Mouse (Mus musculus) intestine, embryonic 14.5 days (tissue): Measurements from ENCODE around the gene Zdhhc7. TPM values are rescaled to one million over a fixed set of nuclear protein-coding genes. Genes with fewer than 3 reads are reported as not detected.
A peak's percentile ranks its signal among the peaks of the same experiment; 100 is the strongest.

Experiments
- ATAC-seq: fragments of 200-750 bp; cut with Nextera tagmentation; replicated peaks from 2 replicates; pipeline ENCODE4 v1.8.0; 2017; ENCODE audit warnings: low read depth, moderate number of reproducible peaks, moderate TSS enrichment, moderate library complexity; ENCODE audit not compliant: low FRiP score, low TSS enrichment
- DNase-seq: peaks from one replicate; pipeline ENCODE4 v3.0.0-alpha.2; 2018; ENCODE audit warnings: low spot score
- H3K27ac ChIP-seq: fragments of 300-500 bp; sonication (generic); 2 replicates; pipeline ENCODE4 v1.5.1; 2014; ENCODE audit warnings: low read depth, mild to moderate bottlenecking, control low read depth
- H3K27me3 ChIP-seq: fragments of 300-500 bp; sonication (generic); replicated peaks from 2 replicates; pipeline ENCODE4 v1.6.1; 2014; ENCODE audit warnings: low read length, control low read depth; ENCODE audit not compliant: control insufficient read depth, insufficient read depth
- H3K36me3 ChIP-seq: fragments of 300-500 bp; sonication (generic); 2 replicates; pipeline ENCODE4 v1.6.1; 2014; ENCODE audit warnings: low read length, control low read depth; ENCODE audit not compliant: control insufficient read depth, insufficient read depth
- H3K4me1 ChIP-seq: fragments of 300-500 bp; sonication (generic); replicated peaks from 2 replicates; pipeline ENCODE4 v1.6.1; 2014; ENCODE audit warnings: low read length, control low read depth, mixed read lengths; ENCODE audit not compliant: control insufficient read depth, insufficient read depth
- H3K4me2 ChIP-seq: fragments of 300-500 bp; sonication (generic); 2 replicates; pipeline ENCODE4 v1.6.1; 2014; ENCODE audit warnings: low read length
- H3K4me3 ChIP-seq: fragments of 300-500 bp; sonication (generic); 2 replicates; pipeline ENCODE4 v1.5.1; 2014; ENCODE audit warnings: low read depth, low read length, control low read depth, mixed read lengths
- H3K9ac ChIP-seq: fragments of 300-500 bp; sonication (generic); 2 replicates; pipeline ENCODE4 v1.6.1; 2014; ENCODE audit warnings: mild to moderate bottlenecking, low read length
- H3K9me3 ChIP-seq: fragments of 300-500 bp; sonication (generic); 2 replicates; pipeline ENCODE4 v1.6.1; 2016; ENCODE audit warnings: low read length, control low read depth; ENCODE audit not compliant: control insufficient read depth
- WGBS: fragments of 180-500 bp; shearing (Covaris S2); extraction: QIAGEN DNeasy Blood & Tissue Kit; methylation state at CpG from one replicate; pipeline ENCODE4 v1.1.7; 2014; 5-methylcytosine and 5-hydroxymethylcytosine counted together
- polyA plus RNA-seq: library from polyadenylated mRNA; unstranded; fragments of >200 nt; fragmentation: Nextera tagmentation; extraction: Ambion mirVana; gene quantifications from 2 replicates; pipeline ENCODE4 v1.2.1, GENCODE M21; 2014

Zdhhc7 gene
- polyA plus RNA-seq, 1 experiment from 2014 or later, result 30.6 TPM

GRCm38 (mm10) chr8:120135687-120136086 is 34.4 kb upstream of the Zdhhc7 start:
- Histone ChIP-seq H3K4me2 (no peak overlapping the region), H3K4me1 (no peaks in the 10 kb centered on the region; the same call in 1 of the 2 replicates), H3K4me3 (no peak overlapping the region), H3K9ac (no peak overlapping the region), H3K27me3 (no peaks in the 10 kb centered on the region), H3K27ac (no peak overlapping the region), H3K36me3 (no peaks in the 10 kb centered on the region), H3K9me3 (no peaks in the 10 kb centered on the region)
- WGBS, result 85% methylated on average over 7 of the region's 7 CpGs
- DNase-seq (no peak), ATAC-seq (no peak)

DNA sequence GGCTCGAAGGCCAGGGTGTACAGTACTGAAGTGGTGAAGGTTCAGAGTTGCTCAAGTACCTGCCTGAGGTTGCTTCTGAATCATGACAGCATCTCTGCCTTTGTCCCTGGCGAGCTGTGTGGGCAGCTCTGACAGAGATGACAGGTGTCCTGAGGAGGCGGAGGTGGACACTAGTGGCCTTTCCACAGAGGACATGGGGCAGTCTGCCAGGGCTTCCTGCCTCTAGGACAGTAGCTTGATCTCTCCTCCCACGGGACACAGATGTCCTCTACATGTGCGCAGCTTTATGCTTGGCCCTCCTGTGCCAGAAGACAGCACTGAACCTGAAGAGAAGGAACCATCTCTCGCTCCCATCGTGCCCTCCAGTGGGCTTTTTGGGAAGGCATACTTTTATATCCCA is 31.9 kb upstream of the Zdhhc7 start:
- 84% methylated on average over 7 of the region's 7 CpGs for WGBS
- no peak overlapping the region for H3K4me2 ChIP-seq
- ATAC-seq (no peak), DNase-seq (no peak)
- no peaks in the 10 kb centered on the region for H3K36me3 ChIP-seq
- H3K27ac ChIP-seq, result no peak overlapping the region
- H3K4me3 ChIP-seq, result no peak overlapping the region
- no peaks in the 10 kb centered on the region for H3K27me3 ChIP-seq
- H3K9me3 ChIP-seq, result no peaks in the 10 kb centered on the region
- no peaks in the 10 kb centered on the region; the same call in 1 of the 2 replicates for H3K4me1 ChIP-seq
- H3K9ac ChIP-seq, result no peak overlapping the region

GRCm38 (mm10) chr8:120131158-120131557 is 29.9 kb upstream of the Zdhhc7 start:
- H3K27me3 ChIP-seq, result no peaks in the 10 kb centered on the region
- no peak overlapping the region for H3K27ac ChIP-seq
- no peak overlapping the region for H3K4me3 ChIP-seq
- H3K9me3 ChIP-seq, result no peaks in the 10 kb centered on the region
- H3K4me1 ChIP-seq, result peaks cover 12% of the 10 kb centered on the region
- no peak overlapping the region for H3K9ac ChIP-seq
- ATAC-seq (no peak), DNase-seq (no peak)
- WGBS, result 89% methylated on average over 8 of the region's 8 CpGs
- H3K4me2 ChIP-seq, result no peak overlapping the region
- no peaks in the 10 kb centered on the region for H3K36me3 ChIP-seq

GRCm38 (mm10) chr8:120129547-120129946 is 28.3 kb upstream of the Zdhhc7 start:
- 75% methylated on average over 4 of the region's 4 CpGs for WGBS
- H3K27ac ChIP-seq, result no peak overlapping the region

GRCm38 (mm10) chr8:120126357-120127161 is 25.3 kb upstream of the Zdhhc7 start:
- Histone ChIP-seq H3K4me3 (no peak overlapping the region), H3K27me3 (no peaks in the 10 kb centered on the region), H3K27ac (no peak overlapping the region; the same call in 1 of the 2 replicates), H3K4me1 (peaks cover 35% of the 10 kb centered on the region), H3K4me2 (no peak overlapping the region), H3K9ac (no peak overlapping the region), H3K9me3 (no peaks in the 10 kb centered on the region), H3K36me3 (no peaks in the 10 kb centered on the region)
- ATAC-seq, result no peak
- 23% methylated on average over 14 of the region's 14 CpGs for WGBS
- DNase-seq, result peak; percentile 54

More at GRCm38 (mm10) chr8:120129547-120129946, 28.3 kb upstream of the Zdhhc7 start:
- ATAC-seq, result no peak
- no peak for DNase-seq
- Histone ChIP-seq H3K9ac (no peak overlapping the region), H3K36me3 (no peaks in the 10 kb centered on the region), H3K4me3 (no peak overlapping the region), H3K4me2 (no peak overlapping the region), H3K27me3 (no peaks in the 10 kb centered on the region), H3K4me1 (peaks cover 25% of the 10 kb centered on the region), H3K9me3 (no peaks in the 10 kb centered on the region)

DNA sequence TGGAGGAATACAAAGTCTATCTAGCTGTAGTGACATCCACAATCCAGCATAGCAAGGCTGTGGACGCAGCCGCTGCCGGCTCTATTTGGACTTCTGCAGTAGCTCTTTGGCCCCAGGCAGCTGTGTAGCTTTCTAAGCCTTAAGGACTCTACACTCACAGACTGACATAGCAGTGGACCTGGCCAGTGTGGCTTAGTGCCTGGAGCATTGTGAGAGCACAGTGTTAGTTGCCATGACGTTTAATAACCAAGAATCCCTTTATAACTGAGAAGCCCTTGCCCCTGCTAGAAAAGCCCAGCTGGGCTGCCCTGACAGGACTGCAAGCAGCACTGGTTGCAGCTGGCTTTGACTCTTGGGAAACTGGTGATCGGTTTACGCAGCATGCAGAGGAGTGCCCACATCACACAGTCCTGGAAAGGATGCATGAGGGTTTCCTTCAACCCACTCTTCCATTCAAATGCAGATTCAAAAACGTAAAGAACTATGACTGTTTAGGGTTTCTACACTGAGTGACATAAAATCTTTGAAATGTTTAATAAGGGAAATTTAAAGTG is 23.6 kb upstream of the Zdhhc7 start:
- Histone ChIP-seq H3K4me2 (no peak overlapping the region), H3K9me3 (no peaks in the 10 kb centered on the region), H3K4me3 (no peak overlapping the region), H3K27ac (peak overlapping the region; percentile 38; the same call in 1 of the 2 replicates), H3K27me3 (no peaks in the 10 kb centered on the region), H3K4me1 (peaks cover 35% of the 10 kb centered on the region), H3K9ac (no peak overlapping the region), H3K36me3 (no peaks in the 10 kb centered on the region)
- no peak for ATAC-seq
- WGBS, result 52% methylated on average over 7 of the region's 7 CpGs
- DNase-seq, result no peak

DNA sequence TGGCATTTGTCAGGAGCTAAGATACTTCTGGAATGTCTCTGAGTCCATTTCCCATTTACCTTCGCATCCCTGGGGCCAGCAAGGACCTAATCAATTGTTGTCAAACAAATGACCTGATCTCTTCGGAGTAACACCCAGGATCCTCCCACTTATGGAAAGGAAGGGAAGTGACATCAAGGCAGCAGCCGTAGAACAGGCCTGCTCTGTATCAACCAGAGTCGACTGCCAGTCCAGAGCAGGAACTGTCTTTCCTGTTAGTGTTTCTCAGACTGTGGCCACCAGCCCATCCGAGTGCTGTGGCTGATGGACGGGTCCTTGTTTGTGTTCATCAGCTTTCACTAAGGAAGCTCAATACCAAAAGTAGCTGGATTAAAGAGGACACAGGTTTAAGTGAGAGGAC is 23.0 kb upstream of the Zdhhc7 start:
- ATAC-seq (no peak), DNase-seq (peak; percentile 55)
- Histone ChIP-seq H3K4me1 (peaks cover 40% of the 10 kb centered on the region), H3K27ac (peak overlapping the region; percentile 38; the same call in 1 of the 2 replicates), H3K9ac (no peak overlapping the region), H3K27me3 (no peaks in the 10 kb centered on the region), H3K4me2 (no peak overlapping the region; the same call in 1 of the 2 replicates), H3K36me3 (no peaks in the 10 kb centered on the region), H3K9me3 (no peaks in the 10 kb centered on the region), H3K4me3 (no peak overlapping the region)
- 14% methylated on average over 6 of the region's 6 CpGs for WGBS

DNA sequence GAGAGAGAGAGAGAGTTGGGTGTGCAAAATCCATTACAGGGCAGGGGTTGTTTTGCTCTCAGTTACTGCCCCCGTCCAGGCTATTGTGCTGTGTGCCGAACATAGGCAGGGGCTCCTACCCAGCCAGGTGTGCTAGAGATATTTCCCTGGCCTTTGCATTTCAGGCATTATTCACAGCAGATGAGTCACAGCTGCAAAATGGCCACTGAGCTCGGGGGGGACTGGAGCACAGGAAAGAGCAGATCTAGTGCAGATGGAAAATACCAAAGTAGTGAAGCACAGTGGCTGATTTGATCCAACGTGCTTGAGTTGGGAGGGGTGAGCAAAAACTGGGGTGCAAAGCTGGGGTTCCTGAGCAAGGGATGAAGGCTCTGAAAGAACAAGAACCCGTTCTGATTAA is 19.7 kb upstream of the Zdhhc7 start:
- no peak overlapping the region for H3K4me2 ChIP-seq
- 47% methylated on average over 5 of the region's 5 CpGs for WGBS
- H3K4me1 ChIP-seq, result peaks cover 31% of the 10 kb centered on the region
- ATAC-seq, result no peak
- no peak for DNase-seq
- H3K9ac ChIP-seq, result no peak overlapping the region
- H3K36me3 ChIP-seq, result no peaks in the 10 kb centered on the region
- H3K4me3 ChIP-seq, result no peak overlapping the region
- H3K9me3 ChIP-seq, result no peaks in the 10 kb centered on the region
- H3K27me3 ChIP-seq, result peaks cover 7% of the 10 kb centered on the region
- no peak overlapping the region for H3K27ac ChIP-seq
